Mouse (Mus musculus) myocyte (in vitro differentiated cells): Measurements from ENCODE around the gene Kif18a.

Source experiments
- CEBPB ChIP-seq: IDR thresholded peaks from 2 replicates; pipeline ENCODE4 v1.6.1; 2011; ENCODE audit warnings: mild to moderate bottlenecking, moderate library complexity; ENCODE audit not compliant: poor library complexity, insufficient read depth, severe bottlenecking
- E2F4 ChIP-seq: IDR thresholded peaks from one replicate; pipeline ENCODE4 v1.6.1; 2011; ENCODE audit warnings: mild to moderate bottlenecking, control low read depth, moderate library complexity; ENCODE audit not compliant: insufficient read depth
- MAX ChIP-seq: IDR thresholded peaks from one replicate; pipeline ENCODE4 v1.6.1; 2011; ENCODE audit warnings: low read depth, mild to moderate bottlenecking, control low read depth
- MYOD1 ChIP-seq, 3 experiments: IDR thresholded peaks; one replicate each; pipeline ENCODE4 v1.6.1; 2011; ENCODE audit warnings: control low read depth in 2 of 3, low read depth in 2 of 3, mild to moderate bottlenecking in 2 of 3, moderate library complexity in 1 of 3; ENCODE audit not compliant: insufficient read length in 2 of 3, control insufficient read depth in 1 of 3
- MYOG ChIP-seq, 3 experiments: IDR thresholded peaks; one replicate each; pipeline ENCODE4 v1.6.1; 2011; ENCODE audit warnings: control low read depth in 2 of 3, low read depth in 2 of 3, mild to moderate bottlenecking in 2 of 3; ENCODE audit not compliant: insufficient read length in 2 of 3, control insufficient read depth in 1 of 3, insufficient read depth in 1 of 3
- POLR2A ChIP-seq: IDR thresholded peaks from one replicate; pipeline ENCODE4 v1.6.1; 2011; ENCODE audit warnings: low read depth, mild to moderate bottlenecking, control low read depth, moderate library complexity; ENCODE audit not compliant: insufficient read length
- POLR2AphosphoS2 ChIP-seq: IDR thresholded peaks from one replicate; pipeline ENCODE4 v1.6.1; 2011; ENCODE audit warnings: low read depth, control low read depth; ENCODE audit not compliant: insufficient read length
- REST ChIP-seq: IDR thresholded peaks from one replicate; pipeline ENCODE4 v1.6.1; 2011; ENCODE audit warnings: mild to moderate bottlenecking, control low read depth, moderate library complexity; ENCODE audit not compliant: insufficient read depth, insufficient read length
- TCF12 ChIP-seq: IDR thresholded peaks from one replicate; pipeline ENCODE4 v1.6.1; 2011; ENCODE audit warnings: mild to moderate bottlenecking, control low read depth; ENCODE audit not compliant: poor library complexity, insufficient read depth, severe bottlenecking
- TCF3 ChIP-seq: IDR thresholded peaks from one replicate; pipeline ENCODE4 v1.6.1; 2011; ENCODE audit warnings: low read depth, control low read depth; ENCODE audit not compliant: insufficient read length
- USF1 ChIP-seq: IDR thresholded peaks from one replicate; pipeline ENCODE4 v1.6.1; 2011; ENCODE audit warnings: low read depth, mild to moderate bottlenecking, control low read depth, moderate library complexity

DNA sequence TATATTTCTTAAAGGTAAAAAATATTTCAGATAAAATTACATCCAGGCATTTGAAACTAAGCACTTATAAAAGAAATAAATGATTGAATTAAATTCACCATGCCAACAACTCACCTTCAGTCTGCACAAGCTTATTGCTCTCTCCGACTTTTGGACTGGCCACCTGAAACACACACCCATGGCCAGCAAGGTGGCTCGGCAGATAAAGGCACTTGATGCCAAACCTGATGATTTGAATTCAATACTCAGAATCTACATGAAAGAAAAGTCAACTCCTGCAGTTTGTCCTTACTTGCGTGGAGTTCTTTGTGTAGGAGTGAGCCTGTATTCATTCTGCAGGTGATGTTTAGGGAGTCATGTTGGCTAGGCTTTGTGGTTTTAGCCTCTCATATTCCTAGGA lies 3.6 kb downstream of the Kif18a start:
- TF ChIP-seq MYOG (IDR thresholded peaks at IDR 0.05; ENCODE audit: control insufficient read depth in 1 of 3, insufficient read depth in 1 of 3, insufficient read length in 2 of 3, low read depth in 2 of 3): no peak
- TF ChIP-seq MAX: no peak
- TF ChIP-seq TCF12: no peak
- no peak for TF ChIP-seq POLR2A
- TF ChIP-seq MYOD1 (IDR thresholded peaks at IDR 0.05; ENCODE audit: control insufficient read depth in 1 of 3, insufficient read length in 2 of 3, low read depth in 2 of 3): no peak
- no peak for TF ChIP-seq REST
- TF ChIP-seq USF1: no peak
- TF ChIP-seq E2F4: no peak
- TF ChIP-seq TCF3: no peak
- TF ChIP-seq CEBPB: no peak
- no peak for TF ChIP-seq POLR2AphosphoS2
